Mouse (Mus musculus) bone marrow macrophage, adult 2 months (primary cell): ENCODE measurements around the gene Plvap.

Experiments used
- CTCF ChIP-seq: IDR thresholded peaks from 2 replicates; pipeline ENCODE4 v1.5.1; 2012; ENCODE audit warnings: low read depth, mild to moderate bottlenecking, low read length, moderate library complexity
- POLR2A ChIP-seq: IDR thresholded peaks from 2 replicates; pipeline ENCODE4 v1.6.1; 2012; ENCODE audit warnings: mild to moderate bottlenecking, low read depth, low read length, borderline replicate concordance

DNA sequence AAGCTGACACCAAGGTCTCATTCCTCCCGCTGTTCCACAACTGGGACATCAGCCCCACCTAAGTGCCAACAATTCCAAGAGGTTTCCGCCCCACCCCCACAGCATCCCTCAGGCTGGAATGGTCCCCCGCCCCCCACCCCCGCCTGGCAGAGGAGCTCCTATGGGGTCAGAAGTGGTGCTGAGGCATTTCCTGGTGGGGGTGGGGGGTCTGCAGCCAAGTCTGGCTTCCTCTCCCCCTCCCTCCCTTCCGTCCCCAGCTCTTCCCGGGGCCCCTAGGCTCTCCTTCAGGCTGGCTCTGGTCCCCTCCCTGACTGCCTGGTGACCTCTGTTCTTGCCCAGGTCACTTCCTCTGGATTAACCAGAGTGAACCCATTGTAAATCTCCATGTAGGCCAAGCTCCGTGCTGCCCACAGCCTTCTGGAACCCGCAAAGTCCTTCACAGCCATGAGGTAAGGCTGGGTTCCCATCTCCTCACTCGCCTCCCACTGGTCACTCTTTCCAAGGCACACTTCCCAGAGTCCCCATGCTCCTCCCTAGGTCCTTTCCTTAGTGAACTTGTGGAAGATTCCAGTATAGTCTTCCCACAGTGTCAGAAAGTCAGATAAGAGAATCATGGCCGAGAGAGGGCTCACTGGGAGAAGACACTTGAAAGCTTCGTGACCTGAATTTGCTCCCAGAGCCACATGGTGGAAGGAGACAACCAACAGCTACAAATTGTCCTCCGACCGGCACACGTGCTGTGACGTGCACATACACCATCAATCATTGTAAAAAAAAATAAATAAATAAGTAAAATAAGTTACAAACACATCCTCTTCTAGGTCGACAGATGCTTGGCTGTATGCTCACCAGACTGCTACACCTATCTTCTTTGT, 12.5 kb downstream of the Plvap start:
- TF ChIP-seq POLR2A: no peak
- no peak for TF ChIP-seq CTCF
